Mouse (Mus musculus): ENCODE results near the gene Izumo1r.

DNA sequence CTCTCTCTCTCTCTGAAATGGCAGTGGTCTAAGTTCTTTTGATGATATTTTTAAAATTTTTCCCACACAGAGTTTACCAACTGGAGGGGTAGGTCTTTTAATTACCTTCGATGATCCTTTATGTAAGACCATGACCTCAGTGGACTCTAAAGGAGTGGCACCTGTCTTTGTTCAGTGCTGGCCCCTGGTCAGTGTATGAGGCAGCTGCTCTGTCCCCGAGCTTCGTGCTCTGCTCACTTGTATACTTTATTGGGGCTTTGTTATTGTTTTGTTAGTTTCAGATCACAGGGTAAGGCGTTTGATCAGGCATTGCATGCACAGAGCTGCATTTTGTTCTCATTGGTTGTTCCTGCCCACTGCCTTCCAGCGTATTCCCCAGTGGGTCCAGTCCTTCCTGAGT is 63.8 kb downstream of the Izumo1r start:
- TF ChIP-seq ZKSCAN1 (IDR thresholded peaks at IDR 0.05; ENCODE audit: low read depth, low read length) = no peak
- TF ChIP-seq CTCF (IDR thresholded peaks at IDR 0.05 in 2 of 3, conservative IDR thresholded peaks at IDR 0.05 in 1 of 3; ENCODE audit: control insufficient read depth in 1 of 3, insufficient read depth in 1 of 3, low read depth in 2 of 3, low read length in 3 of 3, poor library complexity in 1 of 3, severe bottlenecking in 1 of 3) = no peak
- TF ChIP-seq GATA1 (IDR thresholded peaks at IDR 0.05; ENCODE audit: low read depth, low read length) = no peak
- TF ChIP-seq KAT2A (conservative IDR thresholded peaks at IDR 0.05; ENCODE audit: low read depth, low read length) = no peak
- TF ChIP-seq SMC3 (IDR thresholded peaks at IDR 0.05; ENCODE audit: low read depth, low read length) = no peak
- no peak for TF ChIP-seq USF1 (IDR thresholded peaks at IDR 0.05; ENCODE audit: low read depth, low read length)
- no peak for TF ChIP-seq RAD21 (IDR thresholded peaks at IDR 0.05; ENCODE audit: low read depth, low read length)
- no peak for TF ChIP-seq E2F4 (IDR thresholded peaks at IDR 0.05; ENCODE audit: borderline replicate concordance, low read depth, low read length)
- no peak for TF ChIP-seq CHD1 (IDR thresholded peaks at IDR 0.05; ENCODE audit: low read depth, low read length)
- TF ChIP-seq ZC3H11A (IDR thresholded peaks at IDR 0.05; ENCODE audit: low read depth, low read length) = no peak
- no peak for TF ChIP-seq POLR2A (IDR thresholded peaks at IDR 0.05; ENCODE audit: control insufficient read depth in 1 of 2, insufficient read depth in 1 of 2, low read depth in 1 of 2, low read length in 2 of 2, poor library complexity in 1 of 2)
- no peak for TF ChIP-seq EP300 (IDR thresholded peaks at IDR 0.05; ENCODE audit: low read depth in 1 of 2, low read length in 2 of 2)

All from MEL (cell line).